Mouse (Mus musculus) E14TG2a.4 (cell line): ENCODE measurements at regions not wholly inside any gene's neighbourhood (a gene's known extent, or its start where the extent isn't known, plus 50 kb on each side); places are given as distances from the start of the nearest gene placed in this dataset.

Experiments used
- CTCF ChIP-seq: conservative IDR thresholded peaks from 2 replicates; pipeline ENCODE4 v1.5.1; 2014; ENCODE audit warnings: low read length
- NANOG ChIP-seq: IDR thresholded peaks from 2 replicates; pipeline ENCODE4 v1.6.1; 2014; ENCODE audit warnings: borderline replicate concordance, low read length, mixed read lengths
- POU5F1 ChIP-seq: IDR thresholded peaks from 2 replicates; pipeline ENCODE4 v1.6.1; 2014; ENCODE audit warnings: low read length, borderline replicate concordance

- TF ChIP-seq CTCF (no peak), NANOG (no peak), POU5F1 (no peak)
Observed at GRCm38 (mm10) chr13:112152614-112153550, 135.4 kb upstream of the Ankrd55 start.
